Mouse (Mus musculus) stomach, postnatal 0 days (tissue): ENCODE measurements at regions not wholly inside any gene's neighbourhood (a gene's known extent, or its start where the extent isn't known, plus 50 kb on each side); places are given as distances from the start of the nearest gene placed in this dataset.

ENCODE experiments used
- CTCF ChIP-seq: IDR thresholded peaks from 2 replicates; pipeline ENCODE4 v1.5.1; 2016; ENCODE audit warnings: antibody characterized with exemption, low read depth, mild to moderate bottlenecking, moderate library complexity
- EP300 ChIP-seq: optimal IDR thresholded peaks from 2 replicates; pipeline ENCODE3; 2016; ENCODE audit warnings: antibody characterized with exemption

GRCm38 (mm10) chr9:27685325-27685724, 105.2 kb upstream of the Opcml start:
- TF ChIP-seq EP300 (no peak), CTCF (no peak)
